Mouse (Mus musculus) MEL (cell line): ENCODE measurements around the gene Smc1a. TPM values are rescaled to one million over a fixed set of nuclear protein-coding genes. Genes with fewer than 3 reads are reported as not detected.

Experiments used
- DNase-seq: peaks from one replicate; pipeline ENCODE4 v3.0.0; 2011; ENCODE audit warnings: low read depth, low spot score
- H3K27ac ChIP-seq: 2 replicates; pipeline ENCODE4 v1.5.1; 2012; ENCODE audit warnings: low read depth, mild to moderate bottlenecking, control low read depth, low read length, moderate library complexity; ENCODE audit not compliant: control insufficient read depth
- H3K27me3 ChIP-seq, 2 experiments: fragments of 150-350 bp in 1 of 2; sonication (generic) in 1 of 2; 2 replicates each; pipeline ENCODE4 v1.6.1; 2012; ENCODE audit warnings: low read length in 2 of 2, mild to moderate bottlenecking in 2 of 2, improper control_type of control experiment in 1 of 2, moderate library complexity in 1 of 2; ENCODE audit not compliant: insufficient read depth in 2 of 2, control insufficient read depth in 1 of 2
- H3K36me3 ChIP-seq, 2 experiments: 2 replicates each; pipeline ENCODE4 v1.6.1; 2012 to 2014; ENCODE audit warnings: low read length in 2 of 2, improper control_type of control experiment in 1 of 2, inconsistent platforms in 1 of 2, mild to moderate bottlenecking in 1 of 2; ENCODE audit not compliant: insufficient read depth in 2 of 2, control insufficient read depth in 1 of 2
- H3K4me1 ChIP-seq, 2 experiments: fragments of 150-350 bp in 1 of 2; sonication (generic) in 1 of 2; 2 replicates each; pipeline ENCODE4 v1.6.1; 2012; ENCODE audit warnings: low read length in 2 of 2, improper control_type of control experiment in 1 of 2, mild to moderate bottlenecking in 1 of 2; ENCODE audit not compliant: insufficient read depth in 2 of 2, control insufficient read depth in 1 of 2
- H3K4me3 ChIP-seq, 2 experiments: fragments of 150-350 bp in 1 of 2; sonication (generic) in 1 of 2; 2 replicates each; pipeline ENCODE4 v1.5.1; 2012; ENCODE audit warnings: low read depth in 2 of 2, low read length in 2 of 2, mild to moderate bottlenecking in 2 of 2, moderate library complexity in 2 of 2, control low read depth in 1 of 2, improper control_type of control experiment in 1 of 2; ENCODE audit not compliant: control insufficient read depth in 1 of 2, insufficient read depth in 1 of 2
- H3K79me2 ChIP-seq: 2 replicates; pipeline ENCODE4 v1.6.1; 2012; ENCODE audit warnings: mild to moderate bottlenecking, low read length, moderate library complexity; ENCODE audit not compliant: control insufficient read depth, poor library complexity, insufficient read depth
- H3K9ac ChIP-seq: 2 replicates; pipeline ENCODE4 v1.6.1; 2012; ENCODE audit warnings: low read depth, mild to moderate bottlenecking, control low read depth, low read length, moderate library complexity; ENCODE audit not compliant: control insufficient read depth, poor library complexity, severe bottlenecking
- H3K9me3 ChIP-seq: fragments of 150-350 bp; sonication (generic); replicated peaks from 2 replicates; pipeline ENCODE4 v1.6.1; 2012; ENCODE audit warnings: mild to moderate bottlenecking, low read length, improper control_type of control experiment, moderate library complexity; ENCODE audit not compliant: insufficient read depth
- ELF1 ChIP-seq: IDR thresholded peaks from 2 replicates; pipeline ENCODE4 v1.6.1; 2014; ENCODE audit warnings: low read depth, mild to moderate bottlenecking, inconsistent platforms, low read length, improper control_type of control experiment, moderate library complexity
- EP300 ChIP-seq, 2 experiments: IDR thresholded peaks; 2 replicates each; pipeline ENCODE4 v1.6.1; 2011; ENCODE audit warnings: improper control_type of control experiment in 2 of 2, low read length in 2 of 2, low read depth in 1 of 2, mild to moderate bottlenecking in 1 of 2
- GABPA ChIP-seq: IDR thresholded peaks from 2 replicates; pipeline ENCODE4 v1.6.1; 2012; ENCODE audit warnings: low read depth, mild to moderate bottlenecking, inconsistent platforms, low read length, improper control_type of control experiment, moderate library complexity
- MYB ChIP-seq: IDR thresholded peaks from 2 replicates; pipeline ENCODE4 v1.6.1; 2011; ENCODE audit warnings: mild to moderate bottlenecking, low read depth, low read length, improper control_type of control experiment
- POLR2A ChIP-seq, 2 experiments: IDR thresholded peaks; 2 replicates each; pipeline ENCODE4 v1.6.1; 2011 to 2012; ENCODE audit warnings: low read length in 2 of 2, mild to moderate bottlenecking in 2 of 2, control low read depth in 1 of 2, improper control_type of control experiment in 1 of 2, low read depth in 1 of 2, moderate library complexity in 1 of 2; ENCODE audit not compliant: control insufficient read depth in 1 of 2, insufficient read depth in 1 of 2, poor library complexity in 1 of 2
- POLR2AphosphoS2 ChIP-seq: IDR thresholded peaks from 2 replicates; pipeline ENCODE4 v1.6.1; 2011; ENCODE audit warnings: low read length, improper control_type of control experiment
- SMC3 ChIP-seq: IDR thresholded peaks from 2 replicates; pipeline ENCODE4 v1.6.1; 2011; ENCODE audit warnings: low read depth, low read length, improper control_type of control experiment
- ZKSCAN1 ChIP-seq: IDR thresholded peaks from 2 replicates; pipeline ENCODE4 v1.6.1; 2012; ENCODE audit warnings: low read depth, mild to moderate bottlenecking, inconsistent platforms, low read length, improper control_type of control experiment, moderate library complexity
- ZNF384 ChIP-seq: IDR thresholded peaks from 2 replicates; pipeline ENCODE4 v1.6.1; 2012; ENCODE audit warnings: low read depth, mild to moderate bottlenecking, inconsistent platforms, low read length, improper control_type of control experiment
- polyA plus RNA-seq, 2 experiments: library from polyadenylated mRNA; stranded (reverse) in 1 of 2; unstranded in 1 of 2; fragments of >175 nt in 1 of 2; fragments of >200 nt in 1 of 2; gene quantifications; 2 replicates each; pipeline versions ENCODE4 v1.2.1 to v1.2.4; 2012; ENCODE audit warnings: low replicate concordance in 2 of 2, low read depth in 1 of 2; ENCODE audit not compliant: insufficient read length in 2 of 2, insufficient read depth in 1 of 2, missing spikeins in 1 of 2
- total RNA-seq: library from RNA; depleted of rRNA; stranded (reverse); fragments of 300-350 nt; gene quantifications from 2 replicates; pipeline ENCODE4 v1.2.3, GENCODE M21; 2012

Smc1a gene
- total and polyA plus RNA-seq, 3 experiments, result 84.7 to 188 (median 174) TPM

DNA sequence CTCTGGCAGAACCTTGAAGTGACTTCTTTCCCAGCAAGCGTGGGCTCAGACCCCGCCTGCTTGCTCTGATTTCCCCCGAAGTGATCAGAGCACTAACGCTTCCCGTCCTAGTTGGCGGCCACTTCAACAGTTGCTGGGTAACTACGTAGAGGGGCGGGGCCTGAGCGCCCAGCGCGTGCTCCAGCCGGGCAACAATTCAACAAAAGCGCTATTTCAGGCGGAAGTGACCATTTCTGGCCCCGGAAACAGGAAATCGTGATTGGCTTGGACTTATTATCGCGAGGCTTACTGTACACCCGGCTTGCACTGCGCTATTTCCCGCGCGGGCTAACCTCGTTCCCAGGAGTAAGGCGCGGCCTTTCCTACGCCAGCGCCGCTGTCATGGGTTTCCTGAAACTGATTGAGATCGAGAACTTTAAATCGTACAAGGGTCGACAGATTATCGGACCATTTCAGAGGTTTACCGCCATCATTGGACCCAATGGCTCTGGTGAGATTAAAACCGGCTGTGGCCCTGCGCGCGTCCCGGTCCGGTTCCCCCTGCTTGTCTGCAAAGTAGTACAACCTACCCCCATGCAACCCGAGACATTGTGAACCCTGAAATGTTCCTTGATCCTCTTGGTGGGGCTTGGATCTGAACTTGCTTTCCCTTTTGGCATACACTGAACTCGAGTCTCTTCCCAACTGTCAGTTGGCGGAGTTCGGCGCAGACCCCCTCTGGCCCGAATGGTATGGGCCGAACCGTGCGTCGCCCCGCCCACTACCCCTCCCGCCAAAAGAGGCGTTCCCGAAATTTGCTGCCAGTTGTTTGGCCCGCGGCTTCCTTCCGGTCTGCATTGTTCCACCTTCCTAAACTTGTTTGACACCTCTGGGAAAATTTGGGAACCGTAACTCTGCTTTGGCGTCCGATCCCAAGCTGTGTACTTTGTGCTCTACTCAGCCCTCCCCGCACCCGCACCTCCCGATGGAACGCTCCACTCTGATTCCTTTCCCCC is at the start of gene Smc1a, which contains the start of gene Ribc1 (continued):
- no peak for TF ChIP-seq EP300 (IDR thresholded peaks at IDR 0.05; ENCODE audit: low read depth in 1 of 2, low read length in 2 of 2)
- TF ChIP-seq ZNF384, result no peak
- no peak for TF ChIP-seq MYB

DNA sequence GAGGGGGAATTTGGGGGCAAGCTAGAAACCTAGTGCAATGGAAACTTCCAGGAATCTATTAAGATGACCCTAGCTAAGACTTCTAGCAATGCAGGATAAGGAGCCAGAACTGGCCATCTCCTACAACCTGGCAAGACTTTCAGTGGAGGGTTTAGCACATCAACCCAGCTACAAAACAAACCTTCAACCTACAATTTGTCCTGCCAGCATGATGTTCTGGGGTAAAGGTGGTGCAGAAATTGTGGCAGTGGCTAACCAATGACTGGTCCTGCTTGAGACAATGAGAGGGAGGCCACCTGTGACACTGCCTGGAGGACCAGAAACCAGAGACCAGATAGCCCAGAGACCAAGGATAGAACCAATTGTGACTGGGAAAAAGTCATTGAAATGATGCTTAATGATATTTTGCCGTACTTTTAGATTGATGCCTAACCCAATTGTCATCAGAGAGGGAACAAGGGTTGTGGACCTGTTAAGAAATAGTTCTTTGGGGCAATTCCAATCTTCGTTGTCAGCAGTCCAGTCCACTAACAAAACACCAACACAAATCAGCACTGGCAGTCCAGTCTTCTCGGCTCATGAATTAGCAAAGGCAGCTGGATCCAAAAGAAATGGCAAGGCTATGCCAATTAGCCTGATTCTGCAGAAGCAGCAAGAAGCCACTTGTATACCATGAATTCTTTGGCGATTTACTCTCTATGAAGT is 17.1 kb upstream of the Smc1a start:
- H3K27me3 ChIP-seq, result peaks cover 0 to 14% of the 10 kb centered on the region in 2 experiments; a peak in 3 of 4 replicates
- no peak overlapping the region for H3K4me3 ChIP-seq
- H3K79me2 ChIP-seq, result no peaks in the 10 kb centered on the region; the same call in 1 of the 2 replicates
- H3K36me3 ChIP-seq, result peaks cover 0 to 10% of the 10 kb centered on the region in 2 experiments; a peak in 2 of 4 replicates
- TF ChIP-seq ELF1, result no peak
- no peak for TF ChIP-seq SMC3
- TF ChIP-seq GABPA, result no peak
- no peak for TF ChIP-seq ZKSCAN1
- TF ChIP-seq POLR2A (IDR thresholded peaks at IDR 0.05; ENCODE audit: control insufficient read depth in 1 of 2, insufficient read depth in 1 of 2, low read depth in 1 of 2, low read length in 2 of 2, poor library complexity in 1 of 2), result no peak
- no peaks in the 10 kb centered on the region for H3K9me3 ChIP-seq
- H3K9ac ChIP-seq, result no peak overlapping the region
- H3K27ac ChIP-seq, result no peak overlapping the region
- H3K4me1 ChIP-seq, result peaks cover 0 to 5% of the 10 kb centered on the region in 2 experiments; a peak in 3 of 4 replicates
- DNase-seq, result no peak

DNA sequence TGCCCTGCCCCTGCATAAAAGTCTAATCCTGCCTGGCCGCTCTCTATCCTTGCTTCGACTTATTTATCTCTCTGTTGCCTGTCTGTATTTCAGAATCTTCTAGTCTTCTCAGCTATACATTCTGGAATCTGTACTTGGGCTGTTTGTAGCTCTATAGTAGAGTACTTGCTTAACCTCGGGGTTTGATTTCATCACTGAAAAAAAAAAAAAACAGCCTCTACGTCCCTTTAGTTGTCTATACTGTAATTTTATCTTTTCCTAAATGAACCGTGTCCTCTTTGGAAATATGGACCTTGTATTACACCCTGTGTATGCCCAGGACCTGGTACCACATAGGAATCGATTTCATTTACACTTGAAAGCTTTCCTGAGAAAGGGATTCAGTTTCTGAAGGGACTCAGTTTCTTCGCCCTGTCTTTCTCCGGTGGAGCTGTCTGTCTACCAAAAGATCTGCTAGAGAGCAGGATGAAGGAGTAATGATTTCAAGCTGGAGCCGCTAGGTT is 15.0 kb upstream of the Smc1a start:
- Histone ChIP-seq H3K4me1 (peaks cover 0 to 5% of the 10 kb centered on the region in 2 experiments; a peak in 3 of 4 replicates), H3K27ac (no peak overlapping the region), H3K9me3 (no peaks in the 10 kb centered on the region), H3K9ac (peak overlapping the region; percentile 62), H3K27me3 (peaks cover 0 to 6% of the 10 kb centered on the region in 2 experiments; a peak in 3 of 4 replicates), H3K79me2 (no peaks in the 10 kb centered on the region; the same call in 1 of the 2 replicates), H3K4me3 (peak overlapping the region; percentile 66 to 93), H3K36me3 (peaks cover 0 to 10% of the 10 kb centered on the region in 2 experiments; a peak in 2 of 4 replicates)
- TF ChIP-seq POLR2AphosphoS2 (no peak), ZNF384 (peak; percentile 88)
- peak; percentile 53 for DNase-seq
